8 mouse cellular contexts compared by ENCODE assay signal in genomic region chr8:11450184-11451113, GRCm38 (mm10). TPM values are rescaled to one million over a fixed set of nuclear protein-coding genes. Genes with fewer than 3 reads are reported as not detected.
DNase-seq lines count a peak whose midpoint lies in the region; ATAC-seq and TF ChIP-seq lines count a peak whose summit lies in the region.
"Had no signal": no experiment of that assay in that cellular context is flagged by ENCODE, and none has a peak within 500 bp of the region (broad histone marks: within the 10 kb centered on the region; RNA-seq: fewer than 3 reads in every experiment).

No protein-coding gene starts in this region.

- H3K27ac ChIP-seq in intestine, postnatal 0 days (ENCODE audit: low read depth, low read length): peak overlapping the region; percentile 61; the same call in 1 of the 2 replicates
- H3K27ac ChIP-seq in lung, embryonic 15.5 days: peak overlapping the region; percentile 63; the same call in 1 of the 2 replicates
- H3K27ac ChIP-seq: neural tube, embryonic 12.5 days had no signal

- peak; percentile 29 for DNase-seq in ovary, postnatal 14 days (ENCODE audit: low spot score)
- no peak for DNase-seq in ovary, adult 18-20 months (ENCODE audit: low spot score)
- peak; percentile 71 for DNase-seq in adrenal gland, postnatal 14 days
- peak; percentile 42 for DNase-seq in forelimb bud, embryonic 11.5 days (ENCODE audit: low read depth, low spot score)
- no peak for DNase-seq in cerebellum, adult 11-12 months

- no peak overlapping the region for H3K4me3 ChIP-seq in intestine, postnatal 0 days (ENCODE audit: low read depth, low read length)
- no peak overlapping the region for H3K4me3 ChIP-seq in lung, embryonic 15.5 days
- H3K4me3 ChIP-seq: neural tube, embryonic 12.5 days had no signal

- peak; percentile 89 for TF ChIP-seq CTCF in intestine, postnatal 0 days (IDR thresholded peaks at IDR 0.05; ENCODE audit: low read depth)

- 0 out of 2 replicates have a peak, but pooled peaks cover 3% of the 10 kb centered on the region for H3K4me1 ChIP-seq in intestine, postnatal 0 days (replicated peaks; ENCODE audit: control insufficient read depth, insufficient read depth, low read length)
- peaks cover 16% of the 10 kb centered on the region for H3K4me1 ChIP-seq in lung, embryonic 15.5 days
- H3K4me1 ChIP-seq: neural tube, embryonic 12.5 days had no signal

- ATAC-seq in intestine, postnatal 0 days: peak; percentile 93
- ATAC-seq in lung, embryonic 15.5 days (ENCODE audit: borderline replicate concordance, extremely low read depth, low FRiP score, low TSS enrichment): peak; percentile 61; the same call in 1 of the 2 replicates

- no peaks in the 10 kb centered on the region for H3K9me3 ChIP-seq in intestine, postnatal 0 days (ENCODE audit: control insufficient read depth)
- H3K9me3 ChIP-seq in lung, embryonic 15.5 days: no peaks in the 10 kb centered on the region
- H3K9me3 ChIP-seq: neural tube, embryonic 12.5 days had no signal

- H3K36me3 ChIP-seq in intestine, postnatal 0 days (ENCODE audit: control insufficient read depth, insufficient read depth): peaks cover 25% of the 10 kb centered on the region; the same call in 1 of the 2 replicates
- H3K36me3 ChIP-seq in lung, embryonic 15.5 days: peaks cover 34% of the 10 kb centered on the region

- H3K9ac ChIP-seq in intestine, postnatal 0 days (ENCODE audit: low read depth, low read length): no peak overlapping the region
- H3K9ac ChIP-seq in lung, embryonic 15.5 days: no peak overlapping the region
- H3K9ac ChIP-seq: neural tube, embryonic 12.5 days had no signal

- H3K27me3 ChIP-seq in intestine, postnatal 0 days (replicated peaks; ENCODE audit: control insufficient read depth, insufficient read depth, low read length): no peaks in the 10 kb centered on the region
- no peaks in the 10 kb centered on the region for H3K27me3 ChIP-seq in lung, embryonic 15.5 days
- H3K27me3 ChIP-seq: neural tube, embryonic 12.5 days had no signal

- 12% methylated on average over 8 of the region's 8 CpGs for WGBS in intestine, postnatal 0 days
- 24% methylated on average over 8 of the region's 8 CpGs for WGBS in lung, embryonic 15.5 days

- no peak overlapping the region for H3K4me2 ChIP-seq in intestine, postnatal 0 days (replicated peaks; ENCODE audit: low read depth)
- no peak overlapping the region for H3K4me2 ChIP-seq in lung, embryonic 15.5 days
- H3K4me2 ChIP-seq: neural tube, embryonic 12.5 days had no signal

RNA-seq across cellular contexts. Expression of gene Rab20, which starts 28.1 kb away (rescaled TPM):
- 6.3 and 6.9 TPM in 2 replicates for total RNA-seq in adrenal gland, postnatal 14 days (2021)
- polyA plus RNA-seq in intestine, postnatal 0 days (2015; fragmentation: Nextera tagmentation; extraction: Ambion mirVana): 42.4 and 43.5 TPM in 2 replicates
- 13.2 and 14.7 TPM in 2 replicates for polyA plus RNA-seq in lung, embryonic 15.5 days (2015; fragmentation: Nextera tagmentation; extraction: Ambion mirVana)

RNA-seq across cellular contexts. Expression of gene Naxd, which starts 46.9 kb away (rescaled TPM):
- total RNA-seq in adrenal gland, postnatal 14 days (2021): 61.8 and 67.6 TPM in 2 replicates
- 82.8 and 83.5 TPM in 2 replicates for polyA plus RNA-seq in intestine, postnatal 0 days (2015; fragmentation: Nextera tagmentation; extraction: Ambion mirVana)
- 141 and 157 TPM in 2 replicates for polyA plus RNA-seq in lung, embryonic 15.5 days (2015; fragmentation: Nextera tagmentation; extraction: Ambion mirVana)

Comparison
In these comparisons a context has a peak if more than half of its experiments do, and no peak if none do; other contexts are left out.
1. DNase-seq: peak in ovary, postnatal 14 days (single experiment), adrenal gland, postnatal 14 days (single experiment) and forelimb bud, embryonic 11.5 days (single experiment); none in ovary, adult 18-20 months (single experiment) and cerebellum, adult 11-12 months (single experiment).